Mouse (Mus musculus): ENCODE measurements at regions not wholly inside any gene's neighbourhood (a gene's known extent, or its start where the extent isn't known, plus 50 kb on each side); places are given as distances from the start of the nearest gene placed in this dataset.

DNA sequence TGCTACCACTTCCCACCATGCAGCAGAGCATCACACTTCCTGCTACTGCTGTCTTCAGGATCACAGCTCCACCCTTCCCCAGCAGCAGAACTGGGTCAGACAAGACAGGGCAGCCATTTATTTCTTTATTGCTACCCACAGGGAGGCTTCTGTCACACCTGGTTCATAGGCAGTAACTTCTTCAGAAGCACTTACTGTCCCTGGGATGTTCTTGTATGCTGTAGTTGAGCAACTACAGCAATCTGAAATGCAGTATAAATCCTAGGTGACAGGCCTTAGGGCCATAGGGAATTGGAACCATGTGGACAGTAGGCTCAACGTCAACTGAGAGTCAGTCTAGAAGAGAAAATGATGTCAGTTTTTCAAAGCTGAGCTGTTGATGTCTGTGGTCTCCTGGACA is 179.5 kb upstream of the Mast4 start:
- 86% methylated on average over 1 of the region's 1 CpGs for WGBS
- no peaks in the 10 kb centered on the region for H3K4me1 ChIP-seq (ENCODE audit: control insufficient read depth, insufficient read depth, low read depth, low read length)
- no peak overlapping the region for H3K27ac ChIP-seq (ENCODE audit: low read depth, low read length)

DNA sequence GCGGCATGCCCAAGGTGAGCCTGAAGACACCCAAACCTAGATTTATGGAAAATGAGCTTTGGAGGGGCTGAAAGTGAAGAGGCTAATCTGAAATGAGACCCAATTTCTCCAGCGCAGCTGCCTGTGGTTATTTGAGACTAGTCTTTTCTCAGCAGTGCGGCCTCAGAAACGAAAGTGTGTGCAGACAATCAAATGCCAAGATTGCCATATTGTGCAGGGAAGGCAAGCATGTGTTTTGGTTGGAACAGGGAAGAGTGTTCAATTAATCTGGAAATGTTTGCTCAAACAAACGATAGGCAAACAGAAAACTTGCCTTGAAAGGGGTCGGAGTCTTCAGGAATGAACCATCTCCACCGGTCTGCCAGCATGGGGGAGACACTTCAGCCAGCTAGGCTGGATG is 178.2 kb upstream of the Mast4 start:
- WGBS, result 88% methylated on average over 7 of the region's 7 CpGs
- H3K4me2 ChIP-seq (ENCODE audit: low read length), result no peak overlapping the region
- no peak overlapping the region for H3K9ac ChIP-seq (ENCODE audit: low read depth, low read length)
- no peaks in the 10 kb centered on the region for H3K4me1 ChIP-seq (ENCODE audit: control insufficient read depth, insufficient read depth, low read depth, low read length)
- H3K36me3 ChIP-seq (ENCODE audit: control insufficient read depth, insufficient read depth, low read length), result no peaks in the 10 kb centered on the region
- peaks cover 2% of the 10 kb centered on the region; the same call in 1 of the 2 replicates for H3K9me3 ChIP-seq (ENCODE audit: control insufficient read depth, low read length)
- H3K27ac ChIP-seq (ENCODE audit: low read depth, low read length), result no peak overlapping the region
- no peak overlapping the region for H3K4me3 ChIP-seq (ENCODE audit: low read length)
- H3K27me3 ChIP-seq (replicated peaks; ENCODE audit: control insufficient read depth, insufficient read depth, low read length), result no peaks in the 10 kb centered on the region
- no peak for ATAC-seq

More for the DNA sequence above, 179.5 kb upstream of the Mast4 start:
- no peak overlapping the region for H3K9ac ChIP-seq (ENCODE audit: low read depth, low read length)
- no peaks in the 10 kb centered on the region for H3K27me3 ChIP-seq (replicated peaks; ENCODE audit: control insufficient read depth, insufficient read depth, low read length)
- no peak overlapping the region for H3K4me2 ChIP-seq (ENCODE audit: low read length)
- no peak for ATAC-seq
- H3K9me3 ChIP-seq (ENCODE audit: control insufficient read depth, low read length), result peaks cover 2% of the 10 kb centered on the region; the same call in 1 of the 2 replicates
- no peak overlapping the region for H3K4me3 ChIP-seq (ENCODE audit: low read length)
- H3K36me3 ChIP-seq (ENCODE audit: control insufficient read depth, insufficient read depth, low read length), result no peaks in the 10 kb centered on the region

DNA sequence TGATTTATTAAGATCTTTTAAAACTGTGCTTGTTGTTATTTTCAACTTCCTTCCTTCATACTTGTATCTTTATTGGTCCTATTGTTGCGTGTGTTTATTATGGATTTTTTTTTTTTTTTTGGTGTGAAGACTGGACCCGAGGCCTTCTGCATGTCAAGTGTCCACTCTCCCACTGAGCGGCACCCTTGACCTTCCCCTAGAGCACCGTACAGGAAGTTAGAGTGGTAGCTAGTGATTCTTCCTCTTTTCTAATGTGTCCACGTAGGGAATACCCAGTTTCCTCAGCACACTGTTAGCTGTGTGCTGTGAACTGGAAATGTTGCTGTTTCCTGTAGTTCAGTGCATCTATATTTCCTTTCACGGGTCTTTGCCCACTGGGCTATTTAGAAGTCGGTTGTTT is 170.7 kb upstream of the Mast4 start:
- Histone ChIP-seq H3K9ac (ENCODE audit: low read depth, low read length) (no peak overlapping the region), H3K4me2 (ENCODE audit: low read length) (no peak overlapping the region), H3K27ac (ENCODE audit: low read depth, low read length) (no peak overlapping the region), H3K4me1 (ENCODE audit: control insufficient read depth, insufficient read depth, low read depth, low read length) (no peaks in the 10 kb centered on the region), H3K4me3 (ENCODE audit: low read length) (no peak overlapping the region), H3K9me3 (ENCODE audit: control insufficient read depth, low read length) (peaks cover 2% of the 10 kb centered on the region; the same call in 1 of the 2 replicates), H3K36me3 (ENCODE audit: control insufficient read depth, insufficient read depth, low read length) (no peaks in the 10 kb centered on the region), H3K27me3 (replicated peaks; ENCODE audit: control insufficient read depth, insufficient read depth, low read length) (no peaks in the 10 kb centered on the region)
- ATAC-seq, result no peak
- 77% methylated on average over 7 of the region's 7 CpGs for WGBS

DNA sequence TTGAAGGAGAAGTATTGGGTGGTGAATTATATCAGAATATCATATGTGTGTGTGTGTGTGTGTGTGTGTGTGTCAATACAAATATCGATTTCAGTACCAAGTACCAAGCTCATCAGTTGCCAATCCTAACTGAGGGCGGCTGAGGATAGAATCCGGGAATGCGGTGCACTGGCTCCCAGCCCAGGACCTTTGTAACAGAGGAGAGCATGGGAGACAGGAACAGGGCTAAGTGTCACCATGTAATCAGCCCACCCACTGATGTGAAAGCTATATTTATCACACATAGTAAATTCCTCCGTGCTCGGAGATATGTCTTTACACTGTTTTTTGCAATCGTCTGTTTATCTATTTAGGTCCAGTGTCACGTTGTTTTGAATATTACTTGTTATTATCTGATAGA is 165.1 kb upstream of the Mast4 start:
- Histone ChIP-seq H3K4me1 (ENCODE audit: control insufficient read depth, insufficient read depth, low read depth, low read length) (no peaks in the 10 kb centered on the region), H3K4me2 (ENCODE audit: low read length) (no peak overlapping the region), H3K9ac (ENCODE audit: low read depth, low read length) (no peak overlapping the region), H3K9me3 (ENCODE audit: control insufficient read depth, low read length) (no peaks in the 10 kb centered on the region), H3K36me3 (ENCODE audit: control insufficient read depth, insufficient read depth, low read length) (no peaks in the 10 kb centered on the region), H3K4me3 (ENCODE audit: low read length) (no peak overlapping the region), H3K27ac (ENCODE audit: low read depth, low read length) (no peak overlapping the region), H3K27me3 (replicated peaks; ENCODE audit: control insufficient read depth, insufficient read depth, low read length) (no peaks in the 10 kb centered on the region)
- ATAC-seq, result no peak
- WGBS, result 74% methylated on average over 8 of the region's 8 CpGs

DNA sequence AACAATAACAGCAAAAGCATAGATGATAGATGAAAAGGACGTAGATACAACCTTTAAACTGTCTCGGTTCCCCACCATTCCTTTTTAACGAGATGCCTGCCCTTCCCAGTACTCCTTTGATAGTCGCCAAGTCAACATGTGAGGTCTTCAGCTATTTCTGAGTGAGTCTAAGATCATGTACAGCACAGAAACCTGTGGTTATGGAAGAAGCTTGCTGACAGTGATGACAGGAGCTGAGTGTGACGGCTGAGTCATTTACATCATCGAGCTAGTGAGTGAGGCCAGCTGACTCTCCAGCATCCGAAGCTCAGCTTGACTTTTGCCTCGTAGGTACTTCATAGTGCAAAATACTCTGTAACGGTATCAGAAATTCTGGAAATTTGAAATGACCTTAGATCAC is 160.1 kb upstream of the Mast4 start:
- Histone ChIP-seq H3K4me3 (ENCODE audit: low read length) (no peak overlapping the region), H3K4me1 (ENCODE audit: control insufficient read depth, insufficient read depth, low read depth, low read length) (no peaks in the 10 kb centered on the region), H3K27ac (ENCODE audit: low read depth, low read length) (no peak overlapping the region), H3K9ac (ENCODE audit: low read depth, low read length) (no peak overlapping the region), H3K27me3 (replicated peaks; ENCODE audit: control insufficient read depth, insufficient read depth, low read length) (no peaks in the 10 kb centered on the region), H3K9me3 (ENCODE audit: control insufficient read depth, low read length) (no peaks in the 10 kb centered on the region), H3K36me3 (ENCODE audit: control insufficient read depth, insufficient read depth, low read length) (no peaks in the 10 kb centered on the region), H3K4me2 (ENCODE audit: low read length) (no peak overlapping the region)
- ATAC-seq, result no peak
- WGBS, result 86% methylated on average over 9 of the region's 9 CpGs

DNA sequence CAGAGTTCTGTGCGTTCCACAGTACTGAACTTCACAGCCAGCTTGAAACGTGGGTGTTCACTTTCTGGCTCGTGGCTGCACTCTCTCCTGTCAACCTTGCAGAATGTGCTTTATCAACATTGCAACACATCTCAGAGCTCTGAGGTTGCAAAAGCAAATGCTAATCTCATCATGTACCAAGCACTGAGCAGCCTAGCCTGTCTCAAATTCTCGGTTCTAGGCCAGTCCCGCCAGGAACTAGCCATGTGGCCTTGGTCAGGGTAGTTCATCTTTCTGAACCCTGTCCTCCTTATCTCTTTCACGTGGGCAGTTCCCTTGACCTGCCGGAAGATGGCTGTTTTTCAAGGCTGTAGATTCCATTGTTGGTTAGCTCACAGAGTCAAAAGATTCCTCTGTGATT is 159.3 kb upstream of the Mast4 start:
- H3K27me3 ChIP-seq (replicated peaks; ENCODE audit: control insufficient read depth, insufficient read depth, low read length), result no peaks in the 10 kb centered on the region
- H3K9ac ChIP-seq (ENCODE audit: low read depth, low read length), result no peak overlapping the region
- H3K36me3 ChIP-seq (ENCODE audit: control insufficient read depth, insufficient read depth, low read length), result no peaks in the 10 kb centered on the region
- H3K4me3 ChIP-seq (ENCODE audit: low read length), result no peak overlapping the region
- no peaks in the 10 kb centered on the region for H3K9me3 ChIP-seq (ENCODE audit: control insufficient read depth, low read length)
- H3K27ac ChIP-seq (ENCODE audit: low read depth, low read length), result no peak overlapping the region
- WGBS, result 74% methylated on average over 7 of the region's 7 CpGs
- ATAC-seq, result no peak
- H3K4me1 ChIP-seq (ENCODE audit: control insufficient read depth, insufficient read depth, low read depth, low read length), result no peaks in the 10 kb centered on the region
- no peak overlapping the region for H3K4me2 ChIP-seq (ENCODE audit: low read length)

DNA sequence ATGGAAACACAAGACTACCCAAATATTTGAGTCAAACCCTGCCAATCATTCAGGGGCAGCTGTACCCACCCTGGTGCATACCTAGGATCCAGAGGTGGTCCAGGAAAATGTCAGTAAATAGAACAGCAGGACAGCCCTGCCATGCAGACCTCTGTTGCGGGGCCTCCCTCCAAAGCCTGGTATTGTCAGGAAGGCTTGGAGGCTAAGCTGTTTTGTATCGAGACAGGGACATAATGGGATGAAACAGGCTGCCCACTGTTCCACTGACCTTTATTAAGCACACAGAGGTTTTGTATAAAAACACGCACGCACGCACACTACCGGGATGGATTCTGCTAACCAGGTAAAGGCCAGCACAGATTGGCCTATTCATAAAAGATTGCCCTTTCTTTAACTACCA is 155.8 kb upstream of the Mast4 start:
- no peaks in the 10 kb centered on the region for H3K4me1 ChIP-seq (ENCODE audit: control insufficient read depth, insufficient read depth, low read depth, low read length)
- no peak overlapping the region for H3K4me3 ChIP-seq (ENCODE audit: low read length)
- WGBS, result 42% methylated on average over 6 of the region's 6 CpGs
- H3K9ac ChIP-seq (ENCODE audit: low read depth, low read length), result no peak overlapping the region
- H3K27ac ChIP-seq (ENCODE audit: low read depth, low read length), result no peak overlapping the region
- H3K36me3 ChIP-seq (ENCODE audit: control insufficient read depth, insufficient read depth, low read length), result no peaks in the 10 kb centered on the region
- no peak overlapping the region for H3K4me2 ChIP-seq (ENCODE audit: low read length)
- no peak for ATAC-seq
- H3K27me3 ChIP-seq (replicated peaks; ENCODE audit: control insufficient read depth, insufficient read depth, low read length), result no peaks in the 10 kb centered on the region
- H3K9me3 ChIP-seq (ENCODE audit: control insufficient read depth, low read length), result no peaks in the 10 kb centered on the region; the same call in 1 of the 2 replicates

DNA sequence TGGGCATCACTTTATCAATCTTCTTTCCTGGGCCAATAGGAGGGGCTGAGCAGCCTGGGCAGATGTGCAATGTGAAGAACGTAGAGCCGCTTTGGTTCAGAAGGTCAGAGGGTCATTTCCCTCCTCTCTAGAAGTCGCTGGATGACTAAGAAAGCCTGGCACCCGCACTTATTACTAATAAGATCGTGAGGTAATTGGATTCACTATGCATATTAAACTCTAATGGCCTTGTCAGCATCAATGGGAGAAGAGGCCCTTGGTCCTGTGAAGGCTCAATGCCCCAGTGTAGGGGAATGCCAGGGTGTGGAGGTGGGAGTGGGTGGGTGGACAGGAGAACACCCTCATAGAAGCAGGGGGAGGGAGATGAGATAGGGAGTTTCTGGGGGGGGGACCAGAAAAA is 149.8 kb upstream of the Mast4 start:
- H3K36me3 ChIP-seq (ENCODE audit: control insufficient read depth, insufficient read depth, low read length), result no peaks in the 10 kb centered on the region
- no peaks in the 10 kb centered on the region for H3K4me1 ChIP-seq (ENCODE audit: control insufficient read depth, insufficient read depth, low read depth, low read length)
- H3K9ac ChIP-seq (ENCODE audit: low read depth, low read length), result no peak overlapping the region
- no peak for ATAC-seq
- H3K4me3 ChIP-seq (ENCODE audit: low read length), result no peak overlapping the region
- H3K4me2 ChIP-seq (ENCODE audit: low read length), result no peak overlapping the region
- no peaks in the 10 kb centered on the region for H3K27me3 ChIP-seq (replicated peaks; ENCODE audit: control insufficient read depth, insufficient read depth, low read length)
- WGBS, result 63% methylated on average over 5 of the region's 5 CpGs
- no peak overlapping the region for H3K27ac ChIP-seq (ENCODE audit: low read depth, low read length)
- H3K9me3 ChIP-seq (ENCODE audit: control insufficient read depth, low read length), result no peaks in the 10 kb centered on the region; the same call in 1 of the 2 replicates

DNA sequence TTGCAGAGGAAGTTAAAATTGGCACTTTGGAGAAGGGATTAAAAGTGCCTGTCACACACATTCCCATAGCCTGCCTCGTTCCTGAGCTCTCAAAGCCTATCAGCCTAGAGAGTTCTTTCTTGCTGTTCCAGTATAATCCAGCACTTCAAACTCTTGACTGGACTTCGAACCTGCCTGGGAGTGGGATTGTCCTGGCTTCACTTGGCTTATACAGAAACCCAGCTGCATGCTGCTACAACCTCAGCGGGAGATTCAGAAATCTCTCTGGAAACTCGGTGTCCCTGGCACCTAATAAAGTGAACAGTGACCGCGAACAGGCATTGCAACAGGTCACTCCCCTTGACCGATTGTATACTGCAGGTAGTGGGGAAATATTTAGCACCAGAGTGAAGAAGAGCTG is 149.1 kb upstream of the Mast4 start:
- Histone ChIP-seq H3K27me3 (replicated peaks; ENCODE audit: control insufficient read depth, insufficient read depth, low read length) (no peaks in the 10 kb centered on the region), H3K9me3 (ENCODE audit: control insufficient read depth, low read length) (no peaks in the 10 kb centered on the region; the same call in 1 of the 2 replicates), H3K9ac (ENCODE audit: low read depth, low read length) (no peak overlapping the region), H3K4me2 (ENCODE audit: low read length) (no peak overlapping the region), H3K27ac (ENCODE audit: low read depth, low read length) (no peak overlapping the region), H3K36me3 (ENCODE audit: control insufficient read depth, insufficient read depth, low read length) (no peaks in the 10 kb centered on the region), H3K4me3 (ENCODE audit: low read length) (no peak overlapping the region), H3K4me1 (ENCODE audit: control insufficient read depth, insufficient read depth, low read depth, low read length) (no peaks in the 10 kb centered on the region)
- ATAC-seq, result no peak
- WGBS, result 77% methylated on average over 7 of the region's 7 CpGs

DNA sequence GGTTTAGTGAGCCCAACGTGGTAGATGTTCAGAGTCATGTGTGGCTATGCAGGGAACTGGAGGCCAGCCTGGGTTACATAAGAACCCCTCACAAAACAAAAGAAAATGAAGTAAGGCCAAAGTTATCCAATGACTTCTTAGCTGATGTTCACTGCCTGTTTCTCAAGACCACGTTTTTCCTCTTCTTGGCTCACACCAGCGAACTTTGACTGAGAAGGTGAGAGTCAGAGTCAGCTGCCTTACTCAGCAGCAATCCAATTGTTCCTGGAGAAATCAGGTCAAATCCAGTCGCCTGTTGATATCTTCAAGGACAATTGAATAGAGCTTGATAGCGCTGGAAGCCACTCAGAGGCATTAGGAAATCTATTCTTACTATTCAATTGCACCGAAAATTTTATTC is 142.0 kb upstream of the Mast4 start:
- Histone ChIP-seq H3K27me3 (replicated peaks; ENCODE audit: control insufficient read depth, insufficient read depth, low read length) (no peaks in the 10 kb centered on the region), H3K4me1 (ENCODE audit: control insufficient read depth, insufficient read depth, low read depth, low read length) (no peaks in the 10 kb centered on the region), H3K4me3 (ENCODE audit: low read length) (no peak overlapping the region), H3K36me3 (ENCODE audit: control insufficient read depth, insufficient read depth, low read length) (no peaks in the 10 kb centered on the region), H3K27ac (ENCODE audit: low read depth, low read length) (no peak overlapping the region), H3K4me2 (ENCODE audit: low read length) (no peak overlapping the region), H3K9ac (ENCODE audit: low read depth, low read length) (no peak overlapping the region), H3K9me3 (ENCODE audit: control insufficient read depth, low read length) (no peaks in the 10 kb centered on the region)
- ATAC-seq, result no peak
- 81% methylated on average over 6 of the region's 6 CpGs for WGBS
